In the genomic region with DNA sequence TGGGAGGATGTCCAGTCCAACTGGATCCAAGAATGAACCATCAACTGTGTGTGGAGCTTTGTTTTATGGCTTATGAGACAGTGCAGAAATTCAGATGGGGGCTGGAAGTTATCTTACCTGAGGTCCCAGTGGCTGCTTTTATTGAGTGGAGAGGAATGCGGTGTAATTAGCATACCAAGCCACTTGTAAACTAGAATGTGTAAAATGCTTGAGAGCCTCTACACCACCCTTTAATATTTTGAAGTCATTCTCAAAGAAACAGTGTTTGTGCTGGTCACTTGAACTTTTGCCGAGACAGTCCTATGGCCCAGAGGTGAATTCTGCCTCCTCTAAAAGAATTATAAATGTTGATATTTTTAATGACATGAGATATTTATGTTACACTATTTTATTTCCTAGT, we compare ENCODE assay signal across 23 mouse cellular contexts.
DNase-seq lines count a peak whose midpoint lies in the region; ATAC-seq and TF ChIP-seq lines count a peak whose summit lies in the region.
"Had no signal": no experiment of that assay in that cellular context is flagged by ENCODE, and none has a peak within 500 bp of the region (broad histone marks: within the 10 kb centered on the region; RNA-seq: fewer than 3 reads in every experiment).

No protein-coding gene starts in this region.

- H3K27ac ChIP-seq in heart, embryonic 11.5 days (ENCODE audit: low read depth, low read length) = no peak overlapping the region
- H3K27ac ChIP-seq: embryonic facial prominence, embryonic 12.5 days; forebrain, embryonic 13.5 days; forebrain, embryonic 15.5 days had no signal

- H3K27me3 ChIP-seq in heart, embryonic 11.5 days (ENCODE audit: control insufficient read depth, insufficient read depth, low read length) = no peaks in the 10 kb centered on the region
- no peaks in the 10 kb centered on the region for H3K27me3 ChIP-seq in Patski
- H3K27me3 ChIP-seq: CH12.LX; embryonic facial prominence, embryonic 12.5 days; forebrain, embryonic 13.5 days; forebrain, embryonic 15.5 days had no signal

- in situ Hi-C loops in Patski (cut with MboI; ENCODE audit: low pct_unique_long_range_greater_than_20kb) = no loop called here

- H3K9ac ChIP-seq in heart, embryonic 11.5 days (ENCODE audit: low read depth, low read length) = no peak overlapping the region
- H3K9ac ChIP-seq: embryonic facial prominence, embryonic 12.5 days; forebrain, embryonic 13.5 days; forebrain, embryonic 15.5 days; forebrain, postnatal 0 days had no signal

- no peak overlapping the region for H3K4me3 ChIP-seq in heart, embryonic 11.5 days (ENCODE audit: low read depth, low read length)
- H3K4me3 ChIP-seq: embryonic facial prominence, embryonic 12.5 days; forebrain, embryonic 13.5 days; forebrain, embryonic 15.5 days had no signal

- peak; percentile 1 for DNase-seq in heart, adult 11 months
- DNase-seq in lung, postnatal 25 days (ENCODE audit: low spot score) = peak; percentile 26
- DNase-seq in lung, postnatal 4 days = no peak
- DNase-seq in Patski (ENCODE audit: low read depth, low spot score) = no peak
- DNase-seq: adrenal gland, adult 2 months; adrenal gland, postnatal 10 days; adrenal gland, postnatal 25 days; B cell, adult 2 months; cerebellum, adult 11 months; cerebellum, adult 18-20 months; cerebellum, adult 8-10 months; cerebellum, adult 9-11 months; cerebellum, postnatal 14 days; cerebellum, postnatal 36 days; embryo, embryonic 11 days; forebrain, postnatal 0 days had no signal

- no peaks in the 10 kb centered on the region; the same call in 1 of the 2 replicates for H3K4me1 ChIP-seq in heart, embryonic 11.5 days (ENCODE audit: control insufficient read depth, insufficient read depth, low read length)
- H3K4me1 ChIP-seq: embryonic facial prominence, embryonic 12.5 days; forebrain, embryonic 13.5 days; forebrain, embryonic 15.5 days had no signal

- POLR2A ChIA-PET in Patski (lab: Charles Lee) = interaction anchor here (0.8 kb wide), 1 partner anchor 9 kb away, joined by 3 read pairs; no protein-coding TSS in a partner anchor

- no peaks in the 10 kb centered on the region for H3K36me3 ChIP-seq in heart, embryonic 11.5 days (ENCODE audit: control insufficient read depth, insufficient read depth, low read length)
- H3K36me3 ChIP-seq: embryonic facial prominence, embryonic 12.5 days; forebrain, embryonic 15.5 days; G1E had no signal

- no peak for ATAC-seq in heart, embryonic 11.5 days (replicated peaks; ENCODE audit: insufficient number of reproducible peaks, low FRiP score, low TSS enrichment)
- peak; percentile 35 for ATAC-seq in Patski
- ATAC-seq: CD4-positive, CD25-positive, alpha-beta regulatory T cell, adult 4 months; forebrain, embryonic 13.5 days; forebrain, embryonic 15.5 days; forebrain, postnatal 0 days had no signal

- WGBS in heart, embryonic 11.5 days (ENCODE audit: insufficient replicate concordance) = 80% methylated on average over 2 of the region's 2 CpGs

- TF ChIP-seq CTCF in Patski (IDR thresholded peaks at IDR 0.05) = no peak

- CTCF ChIA-PET in Patski (lab: Charles Lee) = interaction anchor here (0.7 to 2.1 kb wide), 2 partner anchors 9 to 24 kb away, joined by 3 to 5 read pairs; no protein-coding TSS in a partner anchor

- no peak overlapping the region for H3K4me2 ChIP-seq in heart, embryonic 11.5 days
- H3K4me2 ChIP-seq: embryonic facial prominence, embryonic 12.5 days; forebrain, embryonic 13.5 days; forebrain, embryonic 15.5 days had no signal

- no peaks in the 10 kb centered on the region for H3K9me3 ChIP-seq in heart, embryonic 11.5 days (replicated peaks; ENCODE audit: control insufficient read depth, low read length)
- H3K9me3 ChIP-seq: embryonic facial prominence, embryonic 12.5 days; forebrain, embryonic 13.5 days; forebrain, embryonic 15.5 days had no signal

Comparison
In these comparisons a context has a peak if more than half of its experiments do, and no peak if none do; other contexts are left out.
1. DNase-seq: peak in heart, adult 11 months (single experiment) and lung, postnatal 25 days (single experiment); none in lung, postnatal 4 days (0 of 2) and Patski (single experiment).